Mouse (Mus musculus): ENCODE measurements around the gene Hoxc6. TPM values are rescaled to one million over a fixed set of nuclear protein-coding genes. Genes with fewer than 3 reads are reported as not detected.

The Hoxc6 gene
- polyA plus RNA-seq, 1 experiment from 2014 or later, result not detected

GRCm38 (mm10) chr15:102967312-102967510, 30.8 kb upstream of the Hoxc6 start, which contains the start of gene Hoxc5:
Gene Hoxc5, plus strand, starts transcription at chr15:102967443.
- no peak for ATAC-seq (ENCODE audit: low read depth)
- H3K4me2 ChIP-seq (ENCODE audit: low read depth, low read length), result no peak within 1 kb of the TSS
- WGBS (ENCODE audit: insufficient replicate concordance), result 2% methylated on average over 12 of the region's 12 CpGs

GRCm38 (mm10) chr15:102967511-102968397, 30.3 kb upstream of the Hoxc6 start:
- H3K4me1 ChIP-seq (ENCODE audit: control insufficient read depth, low read depth, low read length), result no peaks in the 10 kb centered on the region
- no peak for ATAC-seq (ENCODE audit: low read depth)
- no peaks in the 10 kb centered on the region for H3K9me3 ChIP-seq (replicated peaks; ENCODE audit: control insufficient read depth, low read length)
- H3K36me3 ChIP-seq (ENCODE audit: control insufficient read depth, insufficient read depth), result no peaks in the 10 kb centered on the region
- 4% methylated on average over 34 of the region's 34 CpGs for WGBS (ENCODE audit: insufficient replicate concordance)
- no peak overlapping the region for H3K9ac ChIP-seq (ENCODE audit: low read depth, low read length)
- no peak overlapping the region for H3K27ac ChIP-seq (ENCODE audit: low read length)
- H3K4me2 ChIP-seq (ENCODE audit: low read depth, low read length), result no peak overlapping the region
- no peak overlapping the region for H3K4me3 ChIP-seq (ENCODE audit: low read depth, low read length)
- H3K27me3 ChIP-seq (ENCODE audit: control insufficient read depth, insufficient read depth, low read depth, low read length), result peaks cover 96% of the 10 kb centered on the region

More at GRCm38 (mm10) chr15:102967312-102967510, 30.8 kb upstream of the Hoxc6 start, which contains the start of gene Hoxc5:
- Histone ChIP-seq H3K4me1 (ENCODE audit: control insufficient read depth, low read depth, low read length) (no peaks in the 10 kb centered on the region), H3K27me3 (ENCODE audit: control insufficient read depth, insufficient read depth, low read depth, low read length) (peaks cover 96% of the 10 kb centered on the region), H3K4me3 (ENCODE audit: low read depth, low read length) (no peak within 1 kb of the TSS), H3K9ac (ENCODE audit: low read depth, low read length) (no peak within 1 kb of the TSS), H3K36me3 (ENCODE audit: control insufficient read depth, insufficient read depth) (no peaks in the 10 kb centered on the region), H3K27ac (ENCODE audit: low read length) (no peak within 1 kb of the TSS), H3K9me3 (replicated peaks; ENCODE audit: control insufficient read depth, low read length) (no peaks in the 10 kb centered on the region)

GRCm38 (mm10) chr15:102969296-102969695, 28.8 kb upstream of the Hoxc6 start:
- Histone ChIP-seq H3K36me3 (ENCODE audit: control insufficient read depth, insufficient read depth) (no peaks in the 10 kb centered on the region), H3K9me3 (replicated peaks; ENCODE audit: control insufficient read depth, low read length) (no peaks in the 10 kb centered on the region), H3K4me1 (ENCODE audit: control insufficient read depth, low read depth, low read length) (no peaks in the 10 kb centered on the region), H3K9ac (ENCODE audit: low read depth, low read length) (no peak overlapping the region), H3K27ac (ENCODE audit: low read length) (no peak overlapping the region), H3K4me2 (ENCODE audit: low read depth, low read length) (no peak overlapping the region), H3K27me3 (ENCODE audit: control insufficient read depth, insufficient read depth, low read depth, low read length) (peaks cover 96% of the 10 kb centered on the region), H3K4me3 (ENCODE audit: low read depth, low read length) (no peak overlapping the region)
- WGBS (ENCODE audit: insufficient replicate concordance), result 8% methylated on average over 1 of the region's 1 CpGs
- ATAC-seq (ENCODE audit: low read depth), result no peak

- ATAC-seq (ENCODE audit: low read depth), result no peak
- H3K9ac ChIP-seq (ENCODE audit: low read depth, low read length), result no peak overlapping the region
- H3K4me1 ChIP-seq (ENCODE audit: control insufficient read depth, low read depth, low read length), result no peaks in the 10 kb centered on the region
- no peaks in the 10 kb centered on the region for H3K9me3 ChIP-seq (replicated peaks; ENCODE audit: control insufficient read depth, low read length)
- no peak overlapping the region for H3K4me2 ChIP-seq (ENCODE audit: low read depth, low read length)
- H3K27ac ChIP-seq (ENCODE audit: low read length), result no peak overlapping the region
- no peaks in the 10 kb centered on the region for H3K36me3 ChIP-seq (ENCODE audit: control insufficient read depth, insufficient read depth)
- WGBS (ENCODE audit: insufficient replicate concordance), result under 1% methylated on average over 12 of the region's 12 CpGs
- H3K4me3 ChIP-seq (ENCODE audit: low read depth, low read length), result no peak overlapping the region
- peaks cover 95% of the 10 kb centered on the region for H3K27me3 ChIP-seq (ENCODE audit: control insufficient read depth, insufficient read depth, low read depth, low read length)
These were observed 27.3 kb upstream of the Hoxc6 start for GRCm38 (mm10) chr15:102970740-102971139.

- Histone ChIP-seq H3K36me3 (ENCODE audit: control insufficient read depth, insufficient read depth) (no peaks in the 10 kb centered on the region), H3K4me2 (ENCODE audit: low read depth, low read length) (no peak overlapping the region), H3K27me3 (ENCODE audit: control insufficient read depth, insufficient read depth, low read depth, low read length) (peaks cover 95% of the 10 kb centered on the region), H3K9me3 (replicated peaks; ENCODE audit: control insufficient read depth, low read length) (no peaks in the 10 kb centered on the region), H3K4me1 (ENCODE audit: control insufficient read depth, low read depth, low read length) (no peaks in the 10 kb centered on the region), H3K4me3 (ENCODE audit: low read depth, low read length) (no peak overlapping the region), H3K9ac (ENCODE audit: low read depth, low read length) (no peak overlapping the region), H3K27ac (ENCODE audit: low read length) (no peak overlapping the region)
- no peak for ATAC-seq (ENCODE audit: low read depth)
- 3% methylated on average over 20 of the region's 21 CpGs for WGBS (ENCODE audit: insufficient replicate concordance)
These were observed 25.8 kb upstream of the Hoxc6 start for GRCm38 (mm10) chr15:102972254-102972653.

GRCm38 (mm10) chr15:102972753-102973152, 25.3 kb upstream of the Hoxc6 start:
- no peak overlapping the region for H3K27ac ChIP-seq (ENCODE audit: low read length)
- H3K9me3 ChIP-seq (replicated peaks; ENCODE audit: control insufficient read depth, low read length), result no peaks in the 10 kb centered on the region
- WGBS (ENCODE audit: insufficient replicate concordance), result 2% methylated on average over 6 of the region's 6 CpGs
- no peaks in the 10 kb centered on the region for H3K4me1 ChIP-seq (ENCODE audit: control insufficient read depth, low read depth, low read length)
- no peak overlapping the region for H3K4me2 ChIP-seq (ENCODE audit: low read depth, low read length)
- H3K4me3 ChIP-seq (ENCODE audit: low read depth, low read length), result no peak overlapping the region
- H3K36me3 ChIP-seq (ENCODE audit: control insufficient read depth, insufficient read depth), result no peaks in the 10 kb centered on the region
- no peak overlapping the region for H3K9ac ChIP-seq (ENCODE audit: low read depth, low read length)
- peaks cover 95% of the 10 kb centered on the region for H3K27me3 ChIP-seq (ENCODE audit: control insufficient read depth, insufficient read depth, low read depth, low read length)
- no peak for ATAC-seq (ENCODE audit: low read depth)

GRCm38 (mm10) chr15:102975034-102975433, 23.0 kb upstream of the Hoxc6 start:
- no peak for ATAC-seq (ENCODE audit: low read depth)
- Histone ChIP-seq H3K36me3 (ENCODE audit: control insufficient read depth, insufficient read depth) (no peaks in the 10 kb centered on the region), H3K4me3 (ENCODE audit: low read depth, low read length) (no peak overlapping the region), H3K27me3 (ENCODE audit: control insufficient read depth, insufficient read depth, low read depth, low read length) (peaks cover 97% of the 10 kb centered on the region), H3K4me1 (ENCODE audit: control insufficient read depth, low read depth, low read length) (no peaks in the 10 kb centered on the region), H3K27ac (ENCODE audit: low read length) (no peak overlapping the region), H3K9ac (ENCODE audit: low read depth, low read length) (no peak overlapping the region), H3K4me2 (ENCODE audit: low read depth, low read length) (no peak overlapping the region), H3K9me3 (replicated peaks; ENCODE audit: control insufficient read depth, low read length) (no peaks in the 10 kb centered on the region)
- 4% methylated on average over 7 of the region's 7 CpGs for WGBS (ENCODE audit: insufficient replicate concordance)

- no peak overlapping the region for H3K4me2 ChIP-seq (ENCODE audit: low read depth, low read length)
- no peak for ATAC-seq (ENCODE audit: low read depth)
- H3K36me3 ChIP-seq (ENCODE audit: control insufficient read depth, insufficient read depth), result no peaks in the 10 kb centered on the region
- H3K4me1 ChIP-seq (ENCODE audit: control insufficient read depth, low read depth, low read length), result no peaks in the 10 kb centered on the region
- peaks cover 97% of the 10 kb centered on the region for H3K27me3 ChIP-seq (ENCODE audit: control insufficient read depth, insufficient read depth, low read depth, low read length)
- no peaks in the 10 kb centered on the region for H3K9me3 ChIP-seq (replicated peaks; ENCODE audit: control insufficient read depth, low read length)
- H3K27ac ChIP-seq (ENCODE audit: low read length), result no peak overlapping the region
- H3K9ac ChIP-seq (ENCODE audit: low read depth, low read length), result no peak overlapping the region
- 2% methylated on average over 21 of the region's 21 CpGs for WGBS (ENCODE audit: insufficient replicate concordance)
- no peak overlapping the region for H3K4me3 ChIP-seq (ENCODE audit: low read depth, low read length)
These were observed 22.4 kb upstream of the Hoxc6 start for GRCm38 (mm10) chr15:102975688-102976111.

GRCm38 (mm10) chr15:102976171-102976570, 21.9 kb upstream of the Hoxc6 start, which contains the start of gene Hoxc9:
Gene Hoxc9, plus strand, starts transcription at chr15:102976439.
- Histone ChIP-seq H3K4me1 (ENCODE audit: control insufficient read depth, low read depth, low read length) (no peaks in the 10 kb centered on the region), H3K4me2 (ENCODE audit: low read depth, low read length) (peak within 1 kb of the TSS; percentile 8; the same call in 1 of the 2 replicates), H3K36me3 (ENCODE audit: control insufficient read depth, insufficient read depth) (no peaks in the 10 kb centered on the region), H3K27me3 (ENCODE audit: control insufficient read depth, insufficient read depth, low read depth, low read length) (peaks cover 97% of the 10 kb centered on the region), H3K9ac (ENCODE audit: low read depth, low read length) (no peak within 1 kb of the TSS), H3K4me3 (ENCODE audit: low read depth, low read length) (peak within 1 kb of the TSS; percentile 19; the same call in 1 of the 2 replicates), H3K9me3 (replicated peaks; ENCODE audit: control insufficient read depth, low read length) (no peaks in the 10 kb centered on the region), H3K27ac (ENCODE audit: low read length) (no peak within 1 kb of the TSS)
- no peak for ATAC-seq (ENCODE audit: low read depth)
- WGBS (ENCODE audit: insufficient replicate concordance), result 1% methylated on average over 17 of the region's 20 CpGs
